ENCODE assay signal across 16 mouse cellular contexts in genomic region chr4:140223067-140223466, GRCm38 (mm10). TPM values are rescaled to one million over a fixed set of nuclear protein-coding genes. Genes with fewer than 3 reads are reported as not detected.
A peak's percentile ranks its signal among the peaks of the same experiment; 100 is the strongest.
DNase-seq lines count a peak whose midpoint lies in the region; ATAC-seq and TF ChIP-seq lines count a peak whose summit lies in the region.
"Had no signal": no experiment of that assay in that cellular context is flagged by ENCODE, and none has a peak within 500 bp of the region (broad histone marks: within the 10 kb centered on the region; RNA-seq: fewer than 3 reads in every experiment).

No protein-coding gene starts in this region.

- no peaks in the 10 kb centered on the region for H3K9me3 ChIP-seq in kidney, embryonic 14.5 days (ENCODE audit: control insufficient read depth, low read length)
- no peaks in the 10 kb centered on the region for H3K9me3 ChIP-seq in midbrain, embryonic 13.5 days
- no peaks in the 10 kb centered on the region for H3K9me3 ChIP-seq in midbrain, embryonic 15.5 days
- H3K9me3 ChIP-seq: hindbrain, embryonic 15.5 days; limb, embryonic 15.5 days; lung, embryonic 15.5 days had no signal

- TF ChIP-seq POLR2A in kidney, adult 2 months (IDR thresholded peaks at IDR 0.05; ENCODE audit: low read depth, low read length) = no peak

- H3K4me1 ChIP-seq in kidney, adult 2 months (ENCODE audit: control insufficient read depth, insufficient read depth, low read length) = no peaks in the 10 kb centered on the region
- peaks cover 10% of the 10 kb centered on the region; the same call in 1 of the 2 replicates for H3K4me1 ChIP-seq in kidney, embryonic 14.5 days (ENCODE audit: control insufficient read depth, insufficient read depth, low read length)
- peaks cover 93% of the 10 kb centered on the region for H3K4me1 ChIP-seq in midbrain, embryonic 13.5 days (replicated peaks)
- H3K4me1 ChIP-seq in midbrain, embryonic 15.5 days = peaks cover 72% of the 10 kb centered on the region
- H3K4me1 ChIP-seq: limb, embryonic 15.5 days had no signal

- H3K4me2 ChIP-seq in kidney, embryonic 14.5 days (replicated peaks; ENCODE audit: low read depth, low read length) = no peak overlapping the region
- H3K4me2 ChIP-seq in midbrain, embryonic 13.5 days (replicated peaks) = no peak overlapping the region
- H3K4me2 ChIP-seq in midbrain, embryonic 15.5 days = no peak overlapping the region
- H3K4me2 ChIP-seq: hindbrain, embryonic 15.5 days; limb, embryonic 15.5 days; lung, embryonic 15.5 days had no signal

- H3K4me3 ChIP-seq in kidney, adult 2 months (ENCODE audit: insufficient read depth, low read depth, low read length) = no peak overlapping the region
- no peak overlapping the region for H3K4me3 ChIP-seq in kidney, embryonic 14.5 days (ENCODE audit: low read length)
- H3K4me3 ChIP-seq in midbrain, embryonic 13.5 days (replicated peaks) = no peak overlapping the region
- no peak overlapping the region for H3K4me3 ChIP-seq in midbrain, embryonic 15.5 days
- H3K4me3 ChIP-seq: erythroblast, embryonic 14.5 days; hindbrain, embryonic 15.5 days; limb, embryonic 15.5 days; lung, embryonic 15.5 days had no signal

- no peak for ATAC-seq in kidney, embryonic 14.5 days (ENCODE audit: low FRiP score, low TSS enrichment)
- no peak for ATAC-seq in midbrain, embryonic 13.5 days
- ATAC-seq in midbrain, embryonic 15.5 days (replicated peaks) = no peak

- DNase-seq in cerebellum, adult 8-10 months = peak; percentile 25
- DNase-seq in cerebellum, adult 9-11 months = no peak
- peak; percentile 27 for DNase-seq in kidney, adult 2 months
- peak; percentile 32 for DNase-seq in lung, postnatal 36 days
- DNase-seq in urinary bladder, postnatal 14 days (ENCODE audit: low spot score) = no peak
- DNase-seq: B cell, adult 2 months; cerebellum, adult 2 months; embryo, embryonic 11 days; right cerebral cortex, postnatal 14 days had no signal

- WGBS in kidney, adult 2 months = 30% methylated on average over 12 of the region's 12 CpGs
- WGBS in kidney, embryonic 14.5 days = 31% methylated on average over 12 of the region's 12 CpGs
- 39% methylated on average over 12 of the region's 12 CpGs for WGBS in midbrain, embryonic 13.5 days
- WGBS in midbrain, embryonic 15.5 days = 37% methylated on average over 12 of the region's 12 CpGs

- no peak for TF ChIP-seq CTCF in kidney, adult 2 months (conservative IDR thresholded peaks at IDR 0.05; ENCODE audit: insufficient read depth, insufficient read length, low read depth, low read length)

- H3K27ac ChIP-seq in kidney, adult 2 months (ENCODE audit: insufficient read depth, low read depth, low read length) = no peak overlapping the region
- no peak overlapping the region for H3K27ac ChIP-seq in kidney, embryonic 14.5 days (ENCODE audit: low read depth, low read length)
- H3K27ac ChIP-seq in midbrain, embryonic 13.5 days = peak overlapping the region; percentile 26; the same call in 1 of the 2 replicates
- H3K27ac ChIP-seq in midbrain, embryonic 15.5 days = no peak overlapping the region
- H3K27ac ChIP-seq: hindbrain, embryonic 15.5 days; limb, embryonic 15.5 days; lung, embryonic 15.5 days had no signal

- no peaks in the 10 kb centered on the region for H3K36me3 ChIP-seq in kidney, adult 2 months (ENCODE audit: control insufficient read depth, insufficient read depth, low read length)
- H3K36me3 ChIP-seq in kidney, embryonic 14.5 days (ENCODE audit: control insufficient read depth, insufficient read depth, low read length) = no peaks in the 10 kb centered on the region
- no peaks in the 10 kb centered on the region for H3K36me3 ChIP-seq in midbrain, embryonic 13.5 days
- no peaks in the 10 kb centered on the region for H3K36me3 ChIP-seq in midbrain, embryonic 15.5 days (replicated peaks)
- H3K36me3 ChIP-seq: hindbrain, embryonic 15.5 days; limb, embryonic 15.5 days; lung, embryonic 15.5 days had no signal

- no peaks in the 10 kb centered on the region for H3K27me3 ChIP-seq in kidney, adult 2 months (replicated peaks; ENCODE audit: control insufficient read depth, insufficient read depth, low read length)
- peaks cover 7% of the 10 kb centered on the region for H3K27me3 ChIP-seq in kidney, embryonic 14.5 days (ENCODE audit: control insufficient read depth, insufficient read depth, low read length)
- H3K27me3 ChIP-seq in midbrain, embryonic 13.5 days = peaks cover 3% of the 10 kb centered on the region; the same call in 1 of the 2 replicates
- H3K27me3 ChIP-seq in midbrain, embryonic 15.5 days (replicated peaks) = no peaks in the 10 kb centered on the region
- H3K27me3 ChIP-seq: hindbrain, embryonic 15.5 days had no signal

- no peak overlapping the region for H3K9ac ChIP-seq in kidney, embryonic 14.5 days (ENCODE audit: low read depth, low read length)
- H3K9ac ChIP-seq in midbrain, embryonic 13.5 days (replicated peaks) = no peak overlapping the region
- no peak overlapping the region for H3K9ac ChIP-seq in midbrain, embryonic 15.5 days
- H3K9ac ChIP-seq: hindbrain, embryonic 15.5 days; limb, embryonic 15.5 days; lung, embryonic 15.5 days had no signal

RNA-seq across cellular contexts. Expression of gene Igsf21, which starts 23.5 kb away (rescaled TPM):
- polyA plus RNA-seq in kidney, adult 2 months (2012; rRNA removed) = 0.33 and 0.39 TPM in 2 replicates
- 0.41 and 0.91 TPM in 2 replicates for polyA plus RNA-seq in kidney, embryonic 14.5 days (2014; fragmentation: Nextera tagmentation; extraction: Ambion mirVana)
- 57.0 and 58.9 TPM in 2 replicates for polyA plus RNA-seq in midbrain, embryonic 13.5 days (2015; fragmentation: Nextera tagmentation; extraction: Ambion mirVana)
- 93.1 and 96.3 TPM in 2 replicates for polyA plus RNA-seq in midbrain, embryonic 15.5 days (2015; fragmentation: Nextera tagmentation; extraction: Ambion mirVana)

Comparison
In these comparisons a context has a peak if more than half of its experiments do, and no peak if none do; other contexts are left out.
1. DNase-seq: peak in cerebellum, adult 8-10 months (single experiment), kidney, adult 2 months (single experiment) and lung, postnatal 36 days (single experiment); none in cerebellum, adult 9-11 months (single experiment) and urinary bladder, postnatal 14 days (single experiment).
2. RNA of gene Igsf21, which starts 23.5 kb away (polyA plus RNA-seq): 93.1 to 96.3 TPM in midbrain, embryonic 15.5 days and 57.0 to 58.9 TPM in midbrain, embryonic 13.5 days; 0.41 to 0.91 TPM in kidney, embryonic 14.5 days and 0.33 to 0.39 TPM in kidney, adult 2 months; every median in the first group is over 10 times any median in the second.